Mouse (Mus musculus): Measurements from ENCODE around the gene Mup17. TPM values are rescaled to one million over a fixed set of nuclear protein-coding genes. Genes with fewer than 3 reads are reported as not detected.

Mup17 gene
- not detected for polyA plus RNA-seq (2014; fragmentation: Illumina TruSeq; extraction: RNeasy Lipid Tissue Mini Kit (QIAGEN cat#74804); ENCODE audit: low read depth, low replicate concordance)

GRCm38 (mm10) chr4:61595771-61596170, at the start of gene Mup17:
TSS of gene Mup17 (minus strand) at chr4:61595871.

Other genes starting within 250 kb of the Mup17 start
- gene Mup15, start 156.1 kb downstream of the Mup17 start, polyA plus RNA-seq (2014; fragmentation: Illumina TruSeq; extraction: RNeasy Lipid Tissue Mini Kit (QIAGEN cat#74804); ENCODE audit: low read depth, low replicate concordance): not detected
- gene Mup16, start 76.3 kb downstream of the Mup17 start, polyA plus RNA-seq (2014; fragmentation: Illumina TruSeq; extraction: RNeasy Lipid Tissue Mini Kit (QIAGEN cat#74804); ENCODE audit: low read depth, low replicate concordance): not detected
- not detected for gene Mup18, start 78.3 kb upstream of the Mup17 start, polyA plus RNA-seq (2014; fragmentation: Illumina TruSeq; extraction: RNeasy Lipid Tissue Mini Kit (QIAGEN cat#74804); ENCODE audit: low read depth, low replicate concordance)
- not detected for gene Mup19, start 186.4 kb upstream of the Mup17 start, polyA plus RNA-seq (2014; fragmentation: Illumina TruSeq; extraction: RNeasy Lipid Tissue Mini Kit (QIAGEN cat#74804); ENCODE audit: low read depth, low replicate concordance)
- gene Mup5, start 239.4 kb upstream of the Mup17 start, polyA plus RNA-seq (2014; fragmentation: Illumina TruSeq; extraction: RNeasy Lipid Tissue Mini Kit (QIAGEN cat#74804); ENCODE audit: low read depth, low replicate concordance): not detected

Measured in sigmoid colon, adult 10 weeks (tissue).